Mouse (Mus musculus): ENCODE results near the gene Ctnna2. TPM values are rescaled to one million over a fixed set of nuclear protein-coding genes. Genes with fewer than 3 reads are reported as not detected.

Ctnna2 gene
- total and polyA plus RNA-seq, 2 experiments from 2014 or later: 91.5 to 243 TPM

DNA sequence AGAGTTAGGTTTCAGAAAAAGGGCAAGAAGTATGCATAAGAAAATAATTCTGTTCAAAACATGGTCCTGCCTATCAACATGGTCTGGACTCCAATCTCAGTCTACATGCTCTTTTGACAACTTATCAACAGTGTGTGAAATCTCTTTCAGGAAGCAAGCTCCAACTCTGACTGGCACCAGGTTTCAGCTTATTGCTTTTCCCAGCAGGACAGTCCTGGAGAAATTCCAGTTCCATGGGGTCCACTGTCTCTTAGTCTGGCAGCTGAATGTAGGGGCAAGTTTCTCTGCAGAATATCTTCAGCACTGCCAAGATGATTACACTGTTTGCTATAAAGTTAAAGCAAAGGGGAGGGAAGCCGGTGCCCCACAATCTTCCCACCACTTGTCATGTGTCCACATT is 130.1 kb downstream of the Ctnna2 start:
- H3K36me3 ChIP-seq (ENCODE audit: insufficient read depth): no peaks in the 10 kb centered on the region
- H3K4me3 ChIP-seq (ENCODE audit: low read depth, low read length): no peak overlapping the region
- ATAC-seq (no peak), DNase-seq (no peak)
- no peak overlapping the region for H3K4me2 ChIP-seq (ENCODE audit: low read depth)
- no peak overlapping the region for H3K9ac ChIP-seq
- H3K4me1 ChIP-seq (ENCODE audit: insufficient read depth): no peaks in the 10 kb centered on the region
- no peak overlapping the region for H3K27ac ChIP-seq (ENCODE audit: low read depth, low read length)
- WGBS: 74% methylated on average over 1 of the region's 1 CpGs
- H3K27me3 ChIP-seq (ENCODE audit: insufficient read depth, low read length): no peaks in the 10 kb centered on the region
- no peak for TF ChIP-seq CTCF (IDR thresholded peaks at IDR 0.05; ENCODE audit: low read depth)
- H3K9me3 ChIP-seq (ENCODE audit: low read length): no peaks in the 10 kb centered on the region

DNA sequence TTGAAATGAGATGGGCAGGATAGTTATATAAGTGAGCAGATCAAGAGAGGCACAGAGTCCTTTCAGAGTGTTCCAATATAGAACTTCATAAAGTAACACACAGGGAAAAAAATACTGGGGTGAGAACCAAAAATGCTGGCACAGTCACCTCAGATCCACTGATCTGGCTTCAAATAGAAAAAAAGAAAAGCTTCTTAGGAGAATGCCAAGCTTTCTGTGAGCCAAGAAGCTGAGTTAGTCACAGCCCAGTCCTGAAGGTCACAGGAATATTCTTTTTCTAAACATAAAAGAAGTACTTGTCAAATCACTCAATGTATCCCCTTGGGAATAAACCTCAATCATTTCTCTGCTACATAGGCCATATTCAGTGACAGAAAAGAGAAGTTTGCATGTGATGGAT is 130.7 kb downstream of the Ctnna2 start:
- H3K9ac ChIP-seq: no peak overlapping the region
- no peak overlapping the region for H3K4me2 ChIP-seq (ENCODE audit: low read depth)
- ATAC-seq (peak; percentile 21; the same call in 1 of the 2 replicates), DNase-seq (no peak)
- no peaks in the 10 kb centered on the region for H3K27me3 ChIP-seq (ENCODE audit: insufficient read depth, low read length)
- H3K9me3 ChIP-seq (ENCODE audit: low read length): no peaks in the 10 kb centered on the region
- H3K4me3 ChIP-seq (ENCODE audit: low read depth, low read length): no peak overlapping the region
- no peak overlapping the region for H3K27ac ChIP-seq (ENCODE audit: low read depth, low read length)
- no peaks in the 10 kb centered on the region for H3K36me3 ChIP-seq (ENCODE audit: insufficient read depth)
- no peaks in the 10 kb centered on the region for H3K4me1 ChIP-seq (ENCODE audit: insufficient read depth)
- TF ChIP-seq CTCF (IDR thresholded peaks at IDR 0.05; ENCODE audit: low read depth): no peak

DNA sequence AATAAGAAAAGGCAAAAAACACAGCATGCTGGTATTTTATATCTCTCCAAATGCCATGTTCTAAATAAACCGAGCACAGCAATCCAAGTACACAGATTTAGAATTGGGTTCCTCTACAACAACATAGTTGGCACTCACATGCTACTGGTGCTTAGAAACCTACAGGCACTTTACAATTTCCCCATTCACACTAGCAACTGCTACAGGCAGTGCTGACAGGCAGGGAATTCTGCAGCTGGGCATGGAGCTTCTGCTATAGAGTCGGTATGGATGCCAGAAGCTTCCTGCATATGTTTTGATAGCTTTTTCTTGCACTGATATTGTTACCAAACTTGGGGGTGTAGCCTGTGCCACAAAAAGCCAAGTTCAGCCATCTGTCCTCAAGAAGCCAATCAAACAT is 131.8 kb downstream of the Ctnna2 start:
- no peak overlapping the region for H3K9ac ChIP-seq
- no peak overlapping the region for H3K4me2 ChIP-seq (ENCODE audit: low read depth)
- H3K27me3 ChIP-seq (ENCODE audit: insufficient read depth, low read length): no peaks in the 10 kb centered on the region
- DNase-seq (peak; percentile 66), ATAC-seq (peak; percentile 95)
- WGBS: 51% methylated on average over 2 of the region's 2 CpGs
- no peaks in the 10 kb centered on the region for H3K9me3 ChIP-seq (ENCODE audit: low read length)
- H3K4me3 ChIP-seq (ENCODE audit: low read depth, low read length): no peak overlapping the region
- H3K4me1 ChIP-seq (ENCODE audit: insufficient read depth): no peaks in the 10 kb centered on the region
- no peak for TF ChIP-seq CTCF (IDR thresholded peaks at IDR 0.05; ENCODE audit: low read depth)
- H3K36me3 ChIP-seq (ENCODE audit: insufficient read depth): no peaks in the 10 kb centered on the region
- no peak overlapping the region for H3K27ac ChIP-seq (ENCODE audit: low read depth, low read length)

DNA sequence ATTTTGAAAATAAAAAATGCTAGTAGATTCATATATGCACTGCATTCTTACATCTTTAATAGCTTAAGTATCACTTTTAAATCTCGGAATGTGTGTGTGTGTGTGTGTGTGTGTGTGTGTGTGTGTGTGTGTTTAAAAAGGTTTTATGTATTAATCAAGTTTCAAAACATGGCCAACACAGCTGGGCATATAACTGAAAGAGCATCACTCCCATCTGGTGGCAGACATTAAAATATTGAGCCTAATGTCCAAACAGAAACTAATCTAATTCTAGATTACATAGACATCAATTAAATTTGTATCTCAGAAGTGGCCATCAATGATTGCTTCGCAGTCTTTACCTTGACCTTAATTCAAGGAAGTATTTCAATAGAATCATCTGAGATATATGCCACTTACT is 140.4 kb downstream of the Ctnna2 start:
- H3K4me3 ChIP-seq (ENCODE audit: low read depth, low read length): no peak overlapping the region
- no peaks in the 10 kb centered on the region for H3K9me3 ChIP-seq (ENCODE audit: low read length)
- H3K9ac ChIP-seq: no peak overlapping the region
- ATAC-seq (no peak), DNase-seq (no peak)
- no peak overlapping the region for H3K4me2 ChIP-seq (ENCODE audit: low read depth)
- H3K4me1 ChIP-seq (ENCODE audit: insufficient read depth): peaks cover 6% of the 10 kb centered on the region; the same call in 1 of the 2 replicates
- no peaks in the 10 kb centered on the region for H3K27me3 ChIP-seq (ENCODE audit: insufficient read depth, low read length)
- H3K27ac ChIP-seq (ENCODE audit: low read depth, low read length): no peak overlapping the region
- WGBS: 69% methylated on average over 2 of the region's 2 CpGs
- H3K36me3 ChIP-seq (ENCODE audit: insufficient read depth): no peaks in the 10 kb centered on the region
- TF ChIP-seq CTCF (IDR thresholded peaks at IDR 0.05; ENCODE audit: low read depth): peak; percentile 16; the same call in 1 of the 2 replicates

DNA sequence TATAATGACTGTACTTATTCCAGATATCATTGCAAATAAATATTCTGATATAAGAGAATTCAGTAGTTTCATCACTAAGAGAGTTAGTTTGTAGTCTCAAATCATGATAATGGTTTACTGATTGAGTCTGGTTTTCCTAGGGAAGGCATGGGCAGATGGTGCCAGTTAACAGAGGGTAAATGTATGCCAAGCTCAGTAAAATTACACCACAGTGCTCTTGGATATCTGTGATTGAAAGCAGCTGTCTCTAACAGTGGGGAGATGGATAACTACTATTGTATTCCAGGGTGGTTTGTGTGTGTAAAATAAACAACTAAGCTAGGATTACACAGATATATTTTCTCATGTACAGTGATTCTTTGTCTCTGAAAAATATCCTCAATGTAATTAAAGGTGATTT is 140.8 kb downstream of the Ctnna2 start:
- TF ChIP-seq CTCF (IDR thresholded peaks at IDR 0.05; ENCODE audit: low read depth): no peak
- DNase-seq (no peak), ATAC-seq (peak; percentile 82)
- Histone ChIP-seq H3K27ac (ENCODE audit: low read depth, low read length) (no peak overlapping the region), H3K9ac (no peak overlapping the region), H3K9me3 (ENCODE audit: low read length) (no peaks in the 10 kb centered on the region), H3K27me3 (ENCODE audit: insufficient read depth, low read length) (no peaks in the 10 kb centered on the region), H3K4me2 (ENCODE audit: low read depth) (no peak overlapping the region), H3K4me1 (ENCODE audit: insufficient read depth) (peaks cover 6% of the 10 kb centered on the region; the same call in 1 of the 2 replicates), H3K36me3 (ENCODE audit: insufficient read depth) (no peaks in the 10 kb centered on the region), H3K4me3 (ENCODE audit: low read depth, low read length) (no peak overlapping the region)

DNA sequence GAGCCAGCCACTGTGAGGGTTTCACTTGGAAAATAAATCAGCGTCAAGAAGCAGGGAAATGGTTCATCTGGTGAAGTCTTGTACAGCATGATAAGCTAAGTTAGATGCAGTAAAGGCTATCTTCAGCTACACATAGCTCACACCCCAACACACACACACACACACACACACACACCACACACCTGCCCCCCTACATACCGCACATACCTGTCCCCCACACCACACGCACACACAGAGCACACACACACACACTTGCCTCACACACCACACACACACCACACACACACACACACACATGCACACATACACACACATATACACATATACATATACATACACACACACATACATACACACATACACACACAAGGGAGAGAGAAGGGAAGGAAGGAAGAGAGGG is 142.0 kb downstream of the Ctnna2 start:
- Histone ChIP-seq H3K27me3 (ENCODE audit: insufficient read depth, low read length) (no peaks in the 10 kb centered on the region), H3K4me2 (ENCODE audit: low read depth) (no peak overlapping the region), H3K4me3 (ENCODE audit: low read depth, low read length) (no peak overlapping the region), H3K36me3 (ENCODE audit: insufficient read depth) (no peaks in the 10 kb centered on the region), H3K4me1 (ENCODE audit: insufficient read depth) (peaks cover 6% of the 10 kb centered on the region; the same call in 1 of the 2 replicates), H3K9me3 (ENCODE audit: low read length) (no peaks in the 10 kb centered on the region), H3K27ac (ENCODE audit: low read depth, low read length) (no peak overlapping the region), H3K9ac (no peak overlapping the region)
- 85% methylated on average over 3 of the region's 3 CpGs for WGBS
- no peak for TF ChIP-seq CTCF (IDR thresholded peaks at IDR 0.05; ENCODE audit: low read depth)
- ATAC-seq (no peak), DNase-seq (no peak)

DNA sequence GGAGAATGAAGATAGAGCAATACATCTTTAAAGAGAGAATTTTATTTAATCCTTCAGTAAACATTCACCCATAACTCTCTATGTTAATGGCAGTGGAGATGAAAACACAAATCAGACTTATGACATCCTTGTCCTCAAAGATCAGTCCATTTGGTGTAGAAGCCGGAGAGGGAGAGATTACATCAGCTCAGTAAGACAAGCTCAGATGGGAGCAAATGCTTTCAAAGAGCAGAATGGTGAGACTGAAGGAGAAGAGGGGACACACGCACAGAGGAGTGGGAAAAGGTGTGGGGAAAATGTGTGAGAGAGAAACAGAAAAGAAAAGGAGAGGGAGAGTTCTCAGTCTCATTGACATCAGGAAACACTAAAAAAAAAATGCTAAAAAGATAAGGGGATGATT is 144.8 kb downstream of the Ctnna2 start:
- TF ChIP-seq CTCF (IDR thresholded peaks at IDR 0.05; ENCODE audit: low read depth): no peak
- DNase-seq: no peak
- 75% methylated on average over 2 of the region's 2 CpGs for WGBS

DNA sequence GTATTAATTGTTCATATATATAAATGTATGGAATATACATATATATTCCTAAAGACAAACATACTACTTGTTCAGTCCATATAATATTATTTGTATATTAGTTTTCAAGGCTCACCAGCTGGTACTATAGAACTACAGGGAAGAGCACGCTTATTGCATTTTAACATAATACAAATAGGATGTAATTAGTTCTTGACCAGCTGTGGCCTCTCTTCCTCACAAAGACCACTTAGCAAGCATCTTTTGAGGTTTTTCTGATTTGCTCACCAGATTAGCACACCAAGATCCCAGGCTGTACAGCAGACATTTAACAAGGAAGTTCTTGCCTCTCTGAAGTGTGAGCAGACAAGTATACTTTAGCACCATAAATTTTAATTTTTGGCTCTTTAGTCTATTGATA is 152.0 kb downstream of the Ctnna2 start:
- no peak overlapping the region for H3K4me3 ChIP-seq (ENCODE audit: low read depth, low read length)
- H3K9me3 ChIP-seq (ENCODE audit: low read length): no peaks in the 10 kb centered on the region
- no peak overlapping the region for H3K27ac ChIP-seq (ENCODE audit: low read depth, low read length)
- no peaks in the 10 kb centered on the region for H3K4me1 ChIP-seq (ENCODE audit: insufficient read depth)
- no peak overlapping the region for H3K4me2 ChIP-seq (ENCODE audit: low read depth)
- DNase-seq (no peak), ATAC-seq (no peak)
- no peak for TF ChIP-seq CTCF (IDR thresholded peaks at IDR 0.05; ENCODE audit: low read depth)
- WGBS: 42% methylated on average over 1 of the region's 1 CpGs
- no peak overlapping the region for H3K9ac ChIP-seq
- no peaks in the 10 kb centered on the region for H3K36me3 ChIP-seq (ENCODE audit: insufficient read depth)
- no peaks in the 10 kb centered on the region for H3K27me3 ChIP-seq (ENCODE audit: insufficient read depth, low read length)

More for the DNA sequence above, 144.8 kb downstream of the Ctnna2 start:
- H3K9me3 ChIP-seq (ENCODE audit: low read length): no peaks in the 10 kb centered on the region
- H3K27me3 ChIP-seq (ENCODE audit: insufficient read depth, low read length): no peaks in the 10 kb centered on the region
- H3K4me1 ChIP-seq (ENCODE audit: insufficient read depth): peaks cover 6% of the 10 kb centered on the region; the same call in 1 of the 2 replicates
- H3K9ac ChIP-seq: no peak overlapping the region
- ATAC-seq: no peak
- no peak overlapping the region for H3K27ac ChIP-seq (ENCODE audit: low read depth, low read length)
- no peak overlapping the region for H3K4me2 ChIP-seq (ENCODE audit: low read depth)
- H3K36me3 ChIP-seq (ENCODE audit: insufficient read depth): no peaks in the 10 kb centered on the region
- no peak overlapping the region for H3K4me3 ChIP-seq (ENCODE audit: low read depth, low read length)
